ENCODE assay signal across 9 mouse cellular contexts in the genomic region with DNA sequence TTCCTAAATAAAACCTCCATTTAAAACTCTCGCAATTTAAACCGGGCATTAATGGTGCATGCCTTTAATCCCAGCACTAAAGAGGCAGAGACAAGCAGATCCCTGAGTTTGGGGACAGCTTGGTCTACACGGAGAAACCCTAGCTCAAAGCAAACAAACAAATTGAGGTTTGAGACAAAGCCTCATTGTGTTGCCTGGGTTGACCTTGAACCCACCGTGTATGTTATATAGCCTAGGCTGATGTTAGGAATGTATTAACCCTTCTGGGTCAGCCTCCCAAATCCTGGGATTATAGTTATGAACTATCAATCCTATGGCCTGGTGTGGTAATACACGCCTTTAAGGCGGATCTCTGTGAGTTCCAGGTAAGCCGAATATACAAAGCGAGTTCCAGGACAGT. TPM values are rescaled to one million over a fixed set of nuclear protein-coding genes. Genes with fewer than 3 reads are reported as not detected.
DNase-seq lines count a peak whose midpoint lies in the region; ATAC-seq lines count a peak whose summit lies in the region.
"Had no signal": no experiment of that assay in that cellular context is flagged by ENCODE, and none has a peak within 500 bp of the region (broad histone marks: within the 10 kb centered on the region; RNA-seq: fewer than 3 reads in every experiment).

No protein-coding gene starts in this region.

- intact Hi-C loops in heart, postnatal 10 days (cut with DNase I), result loop anchor here (5.0 kb wide), 2 partner anchors 104 to 171 kb away; partner anchors contain the start of genes Etv5 and Igf2bp2

- no peak for ATAC-seq in heart, embryonic 14.5 days (ENCODE audit: insufficient number of reproducible peaks, insufficient read depth, low FRiP score, low read depth)
- ATAC-seq in hindbrain, embryonic 12.5 days (ENCODE audit: low FRiP score), result peak; percentile 7
- ATAC-seq in midbrain, embryonic 14.5 days (ENCODE audit: low FRiP score, low TSS enrichment), result no peak

- H3K9me3 ChIP-seq in heart, embryonic 14.5 days (ENCODE audit: control insufficient read depth, low read length), result no peaks in the 10 kb centered on the region
- H3K9me3 ChIP-seq in hindbrain, embryonic 12.5 days (replicated peaks), result no peaks in the 10 kb centered on the region
- no peaks in the 10 kb centered on the region for H3K9me3 ChIP-seq in midbrain, embryonic 14.5 days (ENCODE audit: control insufficient read depth, low read length)

- peak overlapping the region; percentile 86 for H3K9ac ChIP-seq in heart, embryonic 14.5 days (ENCODE audit: low read length)
- peak overlapping the region; percentile 71 for H3K9ac ChIP-seq in hindbrain, embryonic 12.5 days
- peak overlapping the region; percentile 91 for H3K9ac ChIP-seq in midbrain, embryonic 14.5 days (replicated peaks; ENCODE audit: low read length)

- H3K4me2 ChIP-seq in heart, embryonic 14.5 days (ENCODE audit: low read length), result peak overlapping the region; percentile 73
- peak overlapping the region; percentile 58 for H3K4me2 ChIP-seq in hindbrain, embryonic 12.5 days (replicated peaks)
- peak overlapping the region; percentile 61 for H3K4me2 ChIP-seq in midbrain, embryonic 14.5 days (ENCODE audit: low read length)

- no peak for DNase-seq in heart, postnatal 10 days
- peak; percentile 77 for DNase-seq in R1 (ENCODE audit: low read depth, low spot score)
- no peak for DNase-seq in midbrain, embryonic 14.5 days
- no peak for DNase-seq in ovary, postnatal 10 days (ENCODE audit: low spot score)
- no peak for DNase-seq in urinary bladder, postnatal 10 days (ENCODE audit: low spot score)
- no peak for DNase-seq in left cerebral cortex, adult 11 months (ENCODE audit: low spot score)

- WGBS in heart, embryonic 14.5 days, result 41% methylated on average over 8 of the region's 8 CpGs
- 47% methylated on average over 8 of the region's 8 CpGs for WGBS in hindbrain, embryonic 12.5 days
- WGBS in midbrain, embryonic 14.5 days, result 40% methylated on average over 8 of the region's 8 CpGs

- peak overlapping the region; percentile 58 to 63 for H3K4me3 ChIP-seq in heart, embryonic 14.5 days (ENCODE audit: control insufficient read depth in 1 of 2, insufficient read depth in 1 of 2, low read depth in 1 of 2, low read length in 2 of 2)
- peak overlapping the region; percentile 93 for H3K4me3 ChIP-seq in hindbrain, embryonic 12.5 days
- peak overlapping the region; percentile 93 for H3K4me3 ChIP-seq in midbrain, embryonic 14.5 days (replicated peaks; ENCODE audit: low read depth, low read length)

- no peaks in the 10 kb centered on the region for H3K27me3 ChIP-seq in heart, embryonic 14.5 days (ENCODE audit: control insufficient read depth, insufficient read depth, low read length)
- H3K27me3 ChIP-seq in hindbrain, embryonic 12.5 days, result no peaks in the 10 kb centered on the region
- no peaks in the 10 kb centered on the region for H3K27me3 ChIP-seq in midbrain, embryonic 14.5 days (ENCODE audit: control insufficient read depth, insufficient read depth, low read length)
- H3K27me3 ChIP-seq: Patski had no signal

- H3K27ac ChIP-seq in heart, embryonic 14.5 days (replicated peaks in 1 of 2; ENCODE audit: control insufficient read depth in 1 of 2, insufficient read depth in 1 of 2, low read depth in 2 of 2, low read length in 2 of 2), result peak overlapping the region; percentile 85 to 99
- H3K27ac ChIP-seq in hindbrain, embryonic 12.5 days, result peak overlapping the region; percentile 84
- peak overlapping the region; percentile 97 for H3K27ac ChIP-seq in midbrain, embryonic 14.5 days (replicated peaks; ENCODE audit: low read depth, low read length)

- no peaks in the 10 kb centered on the region for H3K36me3 ChIP-seq in heart, embryonic 14.5 days (ENCODE audit: control insufficient read depth, insufficient read depth, low read length)
- H3K36me3 ChIP-seq in hindbrain, embryonic 12.5 days, result no peaks in the 10 kb centered on the region
- no peaks in the 10 kb centered on the region for H3K36me3 ChIP-seq in midbrain, embryonic 14.5 days (ENCODE audit: control insufficient read depth, insufficient read depth, low read length)

- H3K4me1 ChIP-seq in heart, embryonic 14.5 days (ENCODE audit: control insufficient read depth in 2 of 2, insufficient read depth in 2 of 2, low read length in 2 of 2), result peaks cover 3 to 13% of the 10 kb centered on the region in 2 experiments; a peak in 3 of 4 replicates
- H3K4me1 ChIP-seq in hindbrain, embryonic 12.5 days, result peaks cover 20% of the 10 kb centered on the region
- H3K4me1 ChIP-seq in midbrain, embryonic 14.5 days (ENCODE audit: control insufficient read depth, insufficient read depth, low read length), result peaks cover 19% of the 10 kb centered on the region

RNA-seq across cellular contexts. Expression of gene Tra2b, which starts 0.6 kb away (rescaled TPM):
- polyA plus RNA-seq in heart, embryonic 14.5 days (2014; fragmentation: Nextera tagmentation; extraction: Ambion mirVana), result 177 and 191 TPM in 2 replicates
- 10 to 100 TPM; 73.8 to 74.8 TPM for total RNA-seq in heart, postnatal 10 days (2021)
- polyA plus RNA-seq in hindbrain, embryonic 12.5 days (2016; fragmentation: Nextera tagmentation; extraction: Ambion mirVana), result 389 and 397 TPM in 2 replicates
- polyA plus RNA-seq in midbrain, embryonic 14.5 days (2014; fragmentation: Nextera tagmentation; extraction: Ambion mirVana), result 262 and 286 TPM in 2 replicates
